Mouse (Mus musculus) G1E (cell line): ENCODE data around the gene Clic4. TPM values are rescaled to one million over a fixed set of nuclear protein-coding genes. Genes with fewer than 3 reads are reported as not detected.

ENCODE experiments used
- ATAC-seq: 2 replicates; pipeline ENCODE4 v1.8.0; 2016; ENCODE audit warnings: mild to moderate bottlenecking; ENCODE audit not compliant: insufficient number of reproducible peaks, poor library complexity, low FRiP score, severe bottlenecking; ENCODE audit errors: extremely low read depth
- DNase-seq: peaks from one replicate; pipeline ENCODE4 v3.0.0; 2012; ENCODE audit warnings: low spot score
- H3K27me3 ChIP-seq: 2 replicates; pipeline ENCODE4 v1.6.1; 2012; ENCODE audit warnings: mild to moderate bottlenecking, low read length, inconsistent platforms; ENCODE audit not compliant: insufficient read depth
- H3K36me3 ChIP-seq: replicated peaks from 2 replicates; pipeline ENCODE3; 2012; ENCODE audit warnings: mild to moderate bottlenecking, inconsistent platforms
- H3K4me1 ChIP-seq: 2 replicates; pipeline ENCODE4 v1.6.1; 2012; ENCODE audit warnings: low read depth, low read length, inconsistent platforms, mixed read lengths; ENCODE audit not compliant: insufficient read depth
- H3K4me3 ChIP-seq: 2 replicates; pipeline ENCODE4 v1.5.1; 2012; ENCODE audit warnings: low read depth, mild to moderate bottlenecking, inconsistent platforms, low read length, moderate library complexity, mixed read lengths
- H3K9me3 ChIP-seq: replicated peaks from 2 replicates; pipeline ENCODE4 v1.6.1; 2012; ENCODE audit warnings: inconsistent platforms
- CTCF ChIP-seq: IDR thresholded peaks from 2 replicates; pipeline ENCODE4 v1.5.1; 2012; ENCODE audit warnings: low read depth, low read length, inconsistent platforms, mixed read lengths
- GATA1 ChIP-seq: IDR thresholded peaks from 2 replicates; pipeline ENCODE4 v1.6.1; 2012; ENCODE audit warnings: borderline replicate concordance, low read length, inconsistent platforms, mixed read lengths
- GATA2 ChIP-seq: IDR thresholded peaks from 2 replicates; pipeline ENCODE4 v1.6.1; 2012; ENCODE audit warnings: low read depth, low read length, inconsistent platforms, borderline replicate concordance
- POLR2AphosphoS5 ChIP-seq: IDR thresholded peaks from 2 replicates; pipeline ENCODE4 v1.6.1; 2012; ENCODE audit warnings: low read depth, low read length, inconsistent platforms; ENCODE audit not compliant: insufficient replicate concordance
- TAL1 ChIP-seq: conservative IDR thresholded peaks from 2 replicates; pipeline ENCODE4 v1.6.1; 2012; ENCODE audit warnings: low read depth, low read length, inconsistent platforms, mixed read lengths
- polyA plus RNA-seq: library from polyadenylated mRNA; stranded (reverse); fragments of >175 nt; gene quantifications from 2 replicates; pipeline ENCODE4 v1.2.3, GENCODE M21; 2012
- total RNA-seq, 2 experiments: library from RNA; stranded (forward) in 1 of 2; stranded (reverse) in 1 of 2; fragments of 200-1000 nt in 1 of 2; fragments of >200 nt in 1 of 2; fragmentation: Nextera tagmentation in 1 of 2; gene quantifications; 2 replicates each; pipeline ENCODE4 v1.2.3; 2014 to 2017

Clic4 gene
- total and polyA plus RNA-seq, 3 experiments, result 38.1 to 176 (median 125) TPM

GRCm38 (mm10) chr4:135276681-135277379 lies 4.2 kb upstream of the Clic4 start:
- no peaks in the 10 kb centered on the region for H3K36me3 ChIP-seq
- 0 out of 2 replicates have a peak, but pooled peaks cover 3% of the 10 kb centered on the region for H3K27me3 ChIP-seq
- no peaks in the 10 kb centered on the region for H3K9me3 ChIP-seq
- H3K4me1 ChIP-seq, result peaks cover 36% of the 10 kb centered on the region
- H3K4me3 ChIP-seq, result no peak overlapping the region
- TF ChIP-seq TAL1, result no peak
- TF ChIP-seq CTCF, result no peak
- TF ChIP-seq GATA1, result no peak
- no peak for TF ChIP-seq GATA2
- no peak for TF ChIP-seq POLR2AphosphoS5
- DNase-seq (no peak), ATAC-seq (no peak)

- H3K27me3 ChIP-seq, result 0 out of 2 replicates have a peak, but pooled peaks cover 3% of the 10 kb centered on the region
- H3K4me3 ChIP-seq, result no peak overlapping the region
- no peak for TF ChIP-seq POLR2AphosphoS5
- TF ChIP-seq CTCF, result no peak
- no peak for TF ChIP-seq TAL1
- no peak for TF ChIP-seq GATA2
- TF ChIP-seq GATA1, result no peak
- H3K4me1 ChIP-seq, result peaks cover 45% of the 10 kb centered on the region
- DNase-seq, result no peak
- no peaks in the 10 kb centered on the region for H3K9me3 ChIP-seq
- H3K36me3 ChIP-seq, result peaks cover 11% of the 10 kb centered on the region
- ATAC-seq, result no peak
Observed at GRCm38 (mm10) chr4:135274761-135275160, 2.1 kb upstream of the Clic4 start.

GRCm38 (mm10) chr4:135273307-135273682 lies 681 bp upstream of the Clic4 start:
- H3K4me3 ChIP-seq, result peak overlapping the region; percentile 93
- DNase-seq (no peak), ATAC-seq (no peak)
- no peaks in the 10 kb centered on the region for H3K9me3 ChIP-seq
- peaks cover 59% of the 10 kb centered on the region for H3K4me1 ChIP-seq
- 0 out of 2 replicates have a peak, but pooled peaks cover 3% of the 10 kb centered on the region for H3K27me3 ChIP-seq
- TF ChIP-seq CTCF (no peak), GATA2 (no peak), GATA1 (no peak), TAL1 (no peak), POLR2AphosphoS5 (no peak)
- H3K36me3 ChIP-seq, result peaks cover 22% of the 10 kb centered on the region

GRCm38 (mm10) chr4:135271881-135272616 lies 565 bp downstream of the Clic4 start:
- Histone ChIP-seq H3K36me3 (peaks cover 35% of the 10 kb centered on the region), H3K9me3 (no peaks in the 10 kb centered on the region), H3K4me1 (peaks cover 62% of the 10 kb centered on the region), H3K27me3 (no peaks in the 10 kb centered on the region), H3K4me3 (peak overlapping the region; percentile 93)
- peak; percentile 48 for DNase-seq
- TF ChIP-seq GATA1 (no peak), GATA2 (no peak), CTCF (no peak), TAL1 (no peak), POLR2AphosphoS5 (no peak)
- no peak for ATAC-seq

GRCm38 (mm10) chr4:135271419-135271828 lies 1.2 kb downstream of the Clic4 start:
- DNase-seq (no peak), ATAC-seq (no peak)
- Histone ChIP-seq H3K9me3 (no peaks in the 10 kb centered on the region), H3K27me3 (no peaks in the 10 kb centered on the region), H3K36me3 (peaks cover 38% of the 10 kb centered on the region), H3K4me1 (peaks cover 64% of the 10 kb centered on the region), H3K4me3 (peak overlapping the region; percentile 93)
- no peak for TF ChIP-seq GATA1
- no peak for TF ChIP-seq CTCF
- no peak for TF ChIP-seq POLR2AphosphoS5
- TF ChIP-seq TAL1, result no peak
- TF ChIP-seq GATA2, result no peak

- no peaks in the 10 kb centered on the region for H3K9me3 ChIP-seq
- H3K4me1 ChIP-seq, result peaks cover 61% of the 10 kb centered on the region
- peak overlapping the region; percentile 93 for H3K4me3 ChIP-seq
- no peaks in the 10 kb centered on the region for H3K27me3 ChIP-seq
- TF ChIP-seq CTCF (no peak), GATA2 (no peak), TAL1 (no peak), GATA1 (no peak)
- ATAC-seq (no peak), DNase-seq (no peak)
- H3K36me3 ChIP-seq, result peaks cover 41% of the 10 kb centered on the region
Observed at GRCm38 (mm10) chr4:135270476-135270875, 2.1 kb downstream of the Clic4 start.
